Mouse (Mus musculus) CH12.LX (cell line): Measurements from ENCODE around the gene Stx1a.

ENCODE experiments used
- CHD2 ChIP-seq: IDR thresholded peaks from 2 replicates; pipeline ENCODE4 v1.6.1; 2011; ENCODE audit warnings: low read length, improper control_type of control experiment
- E2F4 ChIP-seq: IDR thresholded peaks from 2 replicates; pipeline ENCODE4 v1.6.1; 2011; ENCODE audit warnings: low read depth, low read length, improper control_type of control experiment; ENCODE audit not compliant: insufficient replicate concordance
- POLR2AphosphoS2 ChIP-seq: IDR thresholded peaks from 2 replicates; pipeline ENCODE4 v1.6.1; 2011; ENCODE audit warnings: low read depth, low read length, improper control_type of control experiment

DNA sequence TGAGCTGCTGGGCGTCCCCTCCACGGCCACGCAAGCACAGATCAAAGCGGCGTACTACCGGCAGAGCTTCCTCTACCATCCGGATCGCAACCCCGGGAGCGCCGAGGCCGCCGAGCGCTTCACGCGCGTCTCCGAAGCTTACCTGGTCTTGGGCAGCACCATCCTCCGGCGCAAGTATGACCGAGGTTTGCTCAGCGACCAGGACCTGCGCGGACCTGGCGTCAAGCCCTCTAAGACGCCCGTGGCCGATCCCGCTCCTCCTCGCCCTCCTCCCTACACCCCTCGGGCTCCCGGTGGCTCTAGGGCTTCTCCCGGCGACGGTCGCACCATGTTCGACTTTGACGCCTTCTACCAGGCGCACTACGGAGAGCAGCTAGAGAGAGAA lies 41.1 kb downstream of the Stx1a start:
- TF ChIP-seq E2F4 (no peak), POLR2AphosphoS2 (no peak), CHD2 (no peak)
